Mouse (Mus musculus): ENCODE measurements around the gene Chtf18. TPM values are rescaled to one million over a fixed set of nuclear protein-coding genes. Genes with fewer than 3 reads are reported as not detected.
A peak's percentile ranks its signal among the peaks of the same experiment; 100 is the strongest.
"Not testable (repeated sequence)": the region's sequence is repeated elsewhere in the genome, so short reads cannot be mapped to it uniquely, and the experiment has no call there.

Chtf18 gene
- polyA plus RNA-seq, 1 experiment from 2014 or later: 20.4 TPM

- no peaks in the 10 kb centered on the region for H3K36me3 ChIP-seq
- H3K4me1 ChIP-seq: peaks cover 24% of the 10 kb centered on the region
- 24% methylated on average over 4 of the region's 4 CpGs for WGBS
- H3K4me3 ChIP-seq: no peak overlapping the region
- peak overlapping the region; percentile 51 for H3K27ac ChIP-seq (replicated peaks)
- no peak overlapping the region for H3K4me2 ChIP-seq
- no peak overlapping the region for H3K9ac ChIP-seq
- no peaks in the 10 kb centered on the region for H3K9me3 ChIP-seq
- H3K27me3 ChIP-seq (replicated peaks): peaks cover 28% of the 10 kb centered on the region; the same call in 1 of the 2 replicates
- ATAC-seq (ENCODE audit: extremely low read depth, insufficient number of reproducible peaks, low FRiP score, low TSS enrichment): no peak
Measured at GRCm38 (mm10) chr17:25755627-25756377, 28.6 kb upstream of the Chtf18 start.

GRCm38 (mm10) chr17:25755086-25755485 lies 27.9 kb upstream of the Chtf18 start:
- 80% methylated on average over 4 of the region's 4 CpGs for WGBS
- peaks cover 24% of the 10 kb centered on the region for H3K4me1 ChIP-seq
- peaks cover 26% of the 10 kb centered on the region; the same call in 1 of the 2 replicates for H3K27me3 ChIP-seq (replicated peaks)
- no peak overlapping the region for H3K4me3 ChIP-seq
- H3K36me3 ChIP-seq: no peaks in the 10 kb centered on the region
- no peak overlapping the region for H3K4me2 ChIP-seq
- ATAC-seq (ENCODE audit: extremely low read depth, insufficient number of reproducible peaks, low FRiP score, low TSS enrichment): no peak
- H3K9me3 ChIP-seq: no peaks in the 10 kb centered on the region
- no peak overlapping the region for H3K9ac ChIP-seq
- H3K27ac ChIP-seq (replicated peaks): no peak overlapping the region

- Histone ChIP-seq H3K27me3 (replicated peaks) (peaks cover 18% of the 10 kb centered on the region; the same call in 1 of the 2 replicates), H3K4me2 (no peak within 1 kb of the TSS), H3K9ac (peak within 1 kb of the TSS; percentile 2; the same call in 1 of the 2 replicates), H3K4me1 (peaks cover 24% of the 10 kb centered on the region), H3K4me3 (no peak within 1 kb of the TSS), H3K36me3 (no peaks in the 10 kb centered on the region), H3K27ac (replicated peaks) (no peak within 1 kb of the TSS), H3K9me3 (no peaks in the 10 kb centered on the region)
- 73% methylated on average over 9 of the region's 9 CpGs for WGBS
- no peak for ATAC-seq (ENCODE audit: extremely low read depth, insufficient number of reproducible peaks, low FRiP score, low TSS enrichment)
Measured at GRCm38 (mm10) chr17:25754241-25754640, 27.0 kb upstream of the Chtf18 start, which contains the start of gene Msln. Gene Msln (minus strand): TSS chr17:25754378.

- H3K4me2 ChIP-seq: no peak overlapping the region
- no peaks in the 10 kb centered on the region for H3K36me3 ChIP-seq
- no peak overlapping the region for H3K4me3 ChIP-seq
- H3K9me3 ChIP-seq: no peaks in the 10 kb centered on the region
- no peak overlapping the region for H3K27ac ChIP-seq (replicated peaks)
- peaks cover 3% of the 10 kb centered on the region; the same call in 1 of the 2 replicates for H3K27me3 ChIP-seq (replicated peaks)
- peak overlapping the region; percentile 28; the same call in 1 of the 2 replicates for H3K9ac ChIP-seq
- WGBS: 13% methylated on average over 5 of the region's 5 CpGs
- peaks cover 20% of the 10 kb centered on the region for H3K4me1 ChIP-seq
- ATAC-seq (ENCODE audit: extremely low read depth, insufficient number of reproducible peaks, low FRiP score, low TSS enrichment): no peak
Measured at GRCm38 (mm10) chr17:25751446-25751845, 24.2 kb upstream of the Chtf18 start.

- Histone ChIP-seq H3K4me1 (peaks cover 9% of the 10 kb centered on the region), H3K27ac (replicated peaks) (no peak overlapping the region), H3K36me3 (no peaks in the 10 kb centered on the region), H3K4me3 (no peak overlapping the region), H3K9me3 (no peaks in the 10 kb centered on the region), H3K27me3 (replicated peaks) (peaks cover 8% of the 10 kb centered on the region), H3K9ac (no peak overlapping the region), H3K4me2 (no peak overlapping the region)
- no peak for ATAC-seq (ENCODE audit: extremely low read depth, insufficient number of reproducible peaks, low FRiP score, low TSS enrichment)
- WGBS: 70% methylated on average over 6 of the region's 6 CpGs
Measured at GRCm38 (mm10) chr17:25749314-25749713, 22.1 kb upstream of the Chtf18 start.

- peaks cover 11% of the 10 kb centered on the region for H3K27me3 ChIP-seq (replicated peaks)
- H3K9me3 ChIP-seq: no peaks in the 10 kb centered on the region
- no peak overlapping the region for H3K9ac ChIP-seq
- H3K4me2 ChIP-seq: no peak overlapping the region
- H3K36me3 ChIP-seq: no peaks in the 10 kb centered on the region
- peaks cover 9% of the 10 kb centered on the region for H3K4me1 ChIP-seq
- ATAC-seq (ENCODE audit: extremely low read depth, insufficient number of reproducible peaks, low FRiP score, low TSS enrichment): no peak
- H3K4me3 ChIP-seq: no peak overlapping the region
- H3K27ac ChIP-seq (replicated peaks): no peak overlapping the region
- 86% methylated on average over 4 of the region's 4 CpGs for WGBS
Measured at GRCm38 (mm10) chr17:25748238-25748637, 21.0 kb upstream of the Chtf18 start.

- no peak overlapping the region for H3K4me3 ChIP-seq
- no peaks in the 10 kb centered on the region for H3K9me3 ChIP-seq
- H3K36me3 ChIP-seq: no peaks in the 10 kb centered on the region
- H3K27me3 ChIP-seq (replicated peaks): peaks cover 29% of the 10 kb centered on the region
- H3K4me1 ChIP-seq: no peaks in the 10 kb centered on the region
- no peak overlapping the region for H3K27ac ChIP-seq (replicated peaks)
- WGBS: 73% methylated on average over 10 of the region's 10 CpGs
- ATAC-seq (ENCODE audit: extremely low read depth, insufficient number of reproducible peaks, low FRiP score, low TSS enrichment): no peak
- H3K9ac ChIP-seq: no peak overlapping the region
- H3K4me2 ChIP-seq: no peak overlapping the region
Measured at GRCm38 (mm10) chr17:25744311-25744710, 17.1 kb upstream of the Chtf18 start.

- 84% methylated on average over 9 of the region's 9 CpGs for WGBS
- Histone ChIP-seq H3K27me3 (replicated peaks) (peaks cover 34% of the 10 kb centered on the region), H3K4me2 (no peak overlapping the region), H3K4me1 (no peaks in the 10 kb centered on the region), H3K9me3 (no peaks in the 10 kb centered on the region), H3K36me3 (no peaks in the 10 kb centered on the region), H3K4me3 (no peak overlapping the region), H3K27ac (replicated peaks) (no peak overlapping the region), H3K9ac (no peak overlapping the region)
- ATAC-seq (ENCODE audit: extremely low read depth, insufficient number of reproducible peaks, low FRiP score, low TSS enrichment): no peak
Measured at GRCm38 (mm10) chr17:25743831-25744230, 16.6 kb upstream of the Chtf18 start.

- H3K9ac ChIP-seq; H3K4me2 ChIP-seq; ATAC-seq (ENCODE audit: extremely low read depth, insufficient number of reproducible peaks, low FRiP score, low TSS enrichment); H3K4me3 ChIP-seq; H3K36me3 ChIP-seq; H3K4me1 ChIP-seq; H3K9me3 ChIP-seq; H3K27ac ChIP-seq (replicated peaks): not testable (repeated sequence)
- 64% methylated on average over 12 of the region's 12 CpGs for WGBS
- peaks cover 43% of the 10 kb centered on the region for H3K27me3 ChIP-seq (replicated peaks)
Measured at GRCm38 (mm10) chr17:25741471-25741870, 14.3 kb upstream of the Chtf18 start.

GRCm38 (mm10) chr17:25738861-25739260 lies 11.6 kb upstream of the Chtf18 start:
- peaks cover 45% of the 10 kb centered on the region for H3K27me3 ChIP-seq (replicated peaks)
- 71% methylated on average over 7 of the region's 7 CpGs for WGBS

GRCm38 (mm10) chr17:25735745-25736144 lies 8.5 kb upstream of the Chtf18 start, which contains the start of gene Mslnl:
Gene Mslnl (plus strand): TSS chr17:25736042.
- Histone ChIP-seq H3K4me2 (no peak within 1 kb of the TSS), H3K9ac (no peak within 1 kb of the TSS), H3K27me3 (replicated peaks) (peaks cover 26% of the 10 kb centered on the region), H3K36me3 (no peaks in the 10 kb centered on the region; the same call in 1 of the 2 replicates), H3K4me1 (no peaks in the 10 kb centered on the region), H3K4me3 (no peak within 1 kb of the TSS), H3K27ac (replicated peaks) (no peak within 1 kb of the TSS), H3K9me3 (no peaks in the 10 kb centered on the region)
- no peak for ATAC-seq (ENCODE audit: extremely low read depth, insufficient number of reproducible peaks, low FRiP score, low TSS enrichment)
- 70% methylated on average over 3 of the region's 3 CpGs for WGBS

More at GRCm38 (mm10) chr17:25738861-25739260, 11.6 kb upstream of the Chtf18 start:
- Histone ChIP-seq H3K36me3 (no peaks in the 10 kb centered on the region), H3K9ac (no peak overlapping the region), H3K4me1 (no peaks in the 10 kb centered on the region), H3K27ac (replicated peaks) (no peak overlapping the region), H3K4me3 (no peak overlapping the region), H3K4me2 (no peak overlapping the region), H3K9me3 (no peaks in the 10 kb centered on the region)
- no peak for ATAC-seq (ENCODE audit: extremely low read depth, insufficient number of reproducible peaks, low FRiP score, low TSS enrichment)

- ATAC-seq (ENCODE audit: extremely low read depth, insufficient number of reproducible peaks, low FRiP score, low TSS enrichment): no peak
- Histone ChIP-seq H3K4me1 (no peaks in the 10 kb centered on the region), H3K4me3 (no peak overlapping the region), H3K9ac (no peak overlapping the region), H3K4me2 (no peak overlapping the region), H3K9me3 (no peaks in the 10 kb centered on the region), H3K36me3 (no peaks in the 10 kb centered on the region; the same call in none of the 2 replicates), H3K27me3 (replicated peaks) (peaks cover 26% of the 10 kb centered on the region), H3K27ac (replicated peaks) (no peak overlapping the region)
- WGBS: 69% methylated on average over 5 of the region's 5 CpGs
Measured at GRCm38 (mm10) chr17:25735246-25735645, 8.0 kb upstream of the Chtf18 start.
